Comparison of ENCODE assay signal across 8 mouse cellular contexts in the genomic region with DNA sequence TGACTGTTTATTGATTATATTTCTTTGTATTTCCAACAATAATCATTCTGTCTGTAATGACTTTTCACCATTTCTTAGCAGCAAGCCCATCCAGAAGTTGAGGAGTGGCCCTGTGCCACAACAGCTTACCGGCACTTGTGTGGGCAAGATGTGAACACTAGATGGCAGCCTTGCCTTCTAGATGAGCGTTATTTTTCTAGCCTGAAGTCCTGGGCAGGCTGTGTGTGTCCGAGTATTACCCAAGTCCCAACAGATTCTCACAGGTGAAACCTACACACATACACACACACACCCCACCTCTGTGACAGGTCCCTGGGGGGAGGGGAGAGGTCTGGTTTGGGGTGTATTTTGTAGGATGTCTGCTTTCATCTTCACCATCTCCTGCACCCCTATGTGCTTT. TPM values are rescaled to one million over a fixed set of nuclear protein-coding genes. Genes with fewer than 3 reads are reported as not detected.
DNase-seq lines count a peak whose midpoint lies in the region; ATAC-seq lines count a peak whose summit lies in the region.

No protein-coding gene starts in this region.

- intact Hi-C loops in heart, postnatal 25 days (cut with DNase I), result loop anchor here (2.0 kb wide), 2 partner anchors 351 to 795 kb away; no protein-coding TSS in a partner anchor
- intact Hi-C loops in left cerebral cortex, postnatal 10 days (cut with DNase I), result loop anchor here (5.0 kb wide), 2 partner anchors 350 to 795 kb away; no protein-coding TSS in a partner anchor

- H3K27me3 ChIP-seq in intestine, embryonic 16.5 days (replicated peaks; ENCODE audit: control insufficient read depth, insufficient read depth, low read length), result no peaks in the 10 kb centered on the region
- H3K27me3 ChIP-seq in midbrain, embryonic 11.5 days (ENCODE audit: control insufficient read depth, insufficient read depth, low read length), result no peaks in the 10 kb centered on the region

- H3K9ac ChIP-seq in intestine, embryonic 16.5 days (ENCODE audit: low read depth, low read length), result no peak overlapping the region
- H3K9ac ChIP-seq in midbrain, embryonic 11.5 days (ENCODE audit: low read length), result no peak overlapping the region

- peak; percentile 59 for ATAC-seq in intestine, embryonic 16.5 days
- ATAC-seq in midbrain, embryonic 11.5 days (ENCODE audit: low FRiP score), result peak; percentile 44; the same call in 1 of the 2 replicates

- WGBS in intestine, embryonic 16.5 days, result 2% methylated on average over 3 of the region's 3 CpGs
- 4% methylated on average over 3 of the region's 3 CpGs for WGBS in midbrain, embryonic 11.5 days

- DNase-seq in heart, adult 11 months, result peak; percentile 90
- DNase-seq in heart, postnatal 25 days (ENCODE audit: low spot score), result no peak
- peak; percentile 75 to 88 for DNase-seq in cerebellum, postnatal 36 days
- DNase-seq in gastrocnemius, adult 18-20 months (ENCODE audit: low spot score), result peak; percentile 75
- peak; percentile 67 to 68 for DNase-seq in left cerebral cortex, postnatal 10 days (ENCODE audit: extremely low spot score in 1 of 2, low spot score in 2 of 2)
- peak; percentile 95 for DNase-seq in midbrain, embryonic 11.5 days (ENCODE audit: low spot score, missing footprints)
- peak; percentile 70 for DNase-seq in right cerebral cortex, postnatal 4 days

- no peak overlapping the region for H3K4me2 ChIP-seq in intestine, embryonic 16.5 days (ENCODE audit: low read depth, low read length)
- no peak overlapping the region for H3K4me2 ChIP-seq in midbrain, embryonic 11.5 days

- H3K27ac ChIP-seq in intestine, embryonic 16.5 days (ENCODE audit: low read length), result no peak overlapping the region
- H3K27ac ChIP-seq in midbrain, embryonic 11.5 days (ENCODE audit: low read depth, low read length), result no peak overlapping the region

- no peaks in the 10 kb centered on the region for H3K36me3 ChIP-seq in intestine, embryonic 16.5 days (ENCODE audit: control insufficient read depth, insufficient read depth, low read length)
- no peaks in the 10 kb centered on the region for H3K36me3 ChIP-seq in midbrain, embryonic 11.5 days (ENCODE audit: control insufficient read depth, insufficient read depth, low read length)

- H3K9me3 ChIP-seq in intestine, embryonic 16.5 days (ENCODE audit: control insufficient read depth, low read length), result no peaks in the 10 kb centered on the region
- no peaks in the 10 kb centered on the region for H3K9me3 ChIP-seq in midbrain, embryonic 11.5 days (ENCODE audit: control insufficient read depth, low read length)

- H3K4me3 ChIP-seq in intestine, embryonic 16.5 days (ENCODE audit: low read length), result no peak overlapping the region
- no peak overlapping the region for H3K4me3 ChIP-seq in midbrain, embryonic 11.5 days (ENCODE audit: low read depth, low read length)

- H3K4me1 ChIP-seq in intestine, embryonic 16.5 days (ENCODE audit: control insufficient read depth, insufficient read depth, low read length), result no peaks in the 10 kb centered on the region
- H3K4me1 ChIP-seq in midbrain, embryonic 11.5 days (ENCODE audit: control insufficient read depth, insufficient read depth, low read length), result no peaks in the 10 kb centered on the region

RNA-seq across cellular contexts. Expression of a gene that starts 47.2 kb away (rescaled TPM):
- total RNA-seq in heart, postnatal 25 days (2021), result 100 to 1,000 TPM; 144 to 145 TPM
- 10 to 100 TPM; 62.4 to 69.9 TPM for total RNA-seq in gastrocnemius, adult 18-20 months (2021)
- polyA plus RNA-seq in intestine, embryonic 16.5 days (2015; fragmentation: Nextera tagmentation; extraction: Ambion mirVana), result 54.5 and 55.6 TPM in 2 replicates
- 10 to 100 TPM; 64.9 to 68.9 TPM for total RNA-seq in left cerebral cortex, postnatal 10 days (2021)
- 53.9 and 59.1 TPM in 2 replicates for polyA plus RNA-seq in midbrain, embryonic 11.5 days (2014; fragmentation: Nextera tagmentation; extraction: Ambion mirVana)
